Mouse (Mus musculus) thymus, postnatal 4 days (tissue): ENCODE data around the gene Fyn.

Experiments
- DNase-seq: peaks from one replicate; pipeline ENCODE4 v3.0.0; 2021

Fyn gene

DNA sequence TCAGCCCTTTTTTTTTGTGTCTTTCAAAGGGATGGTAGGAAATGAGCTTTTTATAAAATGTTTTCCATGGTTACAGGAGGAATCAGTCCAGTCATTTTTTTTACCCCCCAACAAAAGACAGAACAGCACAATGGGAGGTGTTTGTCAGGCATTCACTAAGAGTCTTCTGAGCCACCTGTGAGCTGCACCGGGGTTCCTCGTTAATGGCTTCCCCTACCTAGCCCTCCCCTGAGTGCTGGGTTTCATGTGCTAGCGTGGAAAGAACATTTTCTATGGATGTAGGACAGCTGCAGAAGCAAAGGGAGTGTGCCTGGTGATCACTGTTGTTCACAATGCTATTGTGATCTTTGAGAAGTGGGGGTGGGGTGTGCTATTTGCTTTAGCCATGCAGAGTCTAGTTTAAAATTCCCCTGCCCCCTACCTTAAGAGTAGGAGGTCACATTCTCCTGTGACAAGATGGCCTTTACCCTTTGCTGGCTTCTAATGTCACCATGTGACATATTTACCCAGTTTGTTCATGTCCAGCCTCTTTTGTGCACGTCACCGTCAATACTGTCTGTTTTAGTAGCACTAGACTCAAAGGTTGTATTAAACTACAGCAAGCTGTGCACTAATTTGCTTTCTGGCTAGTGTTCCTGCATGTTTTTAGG lies 11.2 kb downstream of the Fyn start:
- DNase-seq, result no peak

DNA sequence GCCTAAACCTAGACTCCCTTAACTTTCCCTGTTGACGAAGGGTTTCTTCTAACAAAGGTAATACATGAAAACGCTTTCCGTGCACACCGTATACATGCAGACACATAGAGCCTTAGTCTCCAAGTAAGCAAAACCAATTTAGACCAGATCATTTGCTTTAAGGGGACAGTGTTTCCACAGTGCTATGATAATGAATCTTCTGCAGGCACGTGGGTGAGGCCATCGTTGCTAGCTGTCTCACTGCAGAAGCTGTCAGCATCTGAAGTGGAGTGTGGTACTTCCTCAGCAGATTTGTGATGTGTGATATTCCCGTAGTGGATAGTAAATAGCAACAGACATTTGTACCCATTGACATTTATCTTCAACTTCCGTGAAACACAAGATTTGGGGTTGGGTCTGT lies 16.6 kb downstream of the Fyn start:
- DNase-seq, result no peak

DNA sequence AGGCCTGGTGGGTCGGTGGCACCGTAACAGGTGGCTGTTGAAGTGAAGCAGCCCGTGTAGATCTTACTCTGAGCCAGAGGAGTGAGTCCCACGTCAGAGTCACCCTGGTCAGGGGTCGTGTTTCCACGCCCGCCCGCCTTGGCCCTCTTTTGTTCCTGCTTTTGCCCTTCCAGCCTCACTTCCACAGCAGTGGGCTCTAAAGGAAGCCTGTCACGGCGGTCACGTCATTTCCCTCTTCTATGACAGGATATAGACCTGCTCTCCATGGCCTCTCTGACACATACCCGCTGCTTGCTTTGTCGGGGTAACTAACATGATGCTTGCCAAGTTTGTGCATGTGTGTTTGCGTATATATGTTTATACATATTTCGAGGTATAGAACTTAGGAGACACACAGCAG lies 17.5 kb downstream of the Fyn start:
- DNase-seq, result peak; percentile 24

DNA sequence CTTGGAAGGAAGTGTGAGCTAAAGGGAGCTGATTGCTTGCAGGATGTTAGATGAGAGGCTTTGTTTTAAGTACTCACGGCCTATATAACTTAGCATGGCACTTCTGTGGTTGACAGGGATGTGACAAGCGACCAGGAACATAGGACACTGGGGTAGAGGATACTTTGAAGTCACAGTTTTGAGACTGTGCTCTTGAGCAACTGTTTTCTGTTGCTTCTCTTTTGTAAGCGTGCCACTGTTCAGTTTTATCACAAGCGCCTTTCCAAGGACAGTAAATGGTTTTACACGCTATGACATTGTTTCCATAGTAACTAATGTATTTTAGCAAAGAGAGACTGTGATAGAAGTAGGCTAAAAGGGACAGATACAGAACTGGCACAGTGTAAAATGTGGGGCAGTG lies 18.4 kb downstream of the Fyn start:
- DNase-seq, result no peak

DNA sequence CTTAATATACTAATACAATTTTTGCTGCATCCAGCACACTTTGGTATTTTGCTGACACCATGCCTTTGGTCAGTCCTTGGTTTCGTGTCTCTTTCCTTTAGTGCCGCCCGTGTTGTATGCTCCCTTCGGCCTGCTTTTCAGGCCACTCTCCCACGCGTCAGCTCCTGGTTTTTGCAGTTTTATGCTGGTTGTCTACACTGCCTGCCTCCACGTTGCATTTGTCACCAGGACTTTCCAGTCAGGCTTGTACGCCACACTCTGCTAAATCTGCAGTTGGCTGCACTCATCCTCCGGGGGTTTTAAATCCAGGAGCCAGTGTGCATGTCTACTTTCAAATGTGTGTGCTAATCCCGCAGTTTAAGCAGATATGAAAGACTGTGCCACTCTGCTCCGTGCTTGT lies 18.9 kb downstream of the Fyn start:
- no peak for DNase-seq

DNA sequence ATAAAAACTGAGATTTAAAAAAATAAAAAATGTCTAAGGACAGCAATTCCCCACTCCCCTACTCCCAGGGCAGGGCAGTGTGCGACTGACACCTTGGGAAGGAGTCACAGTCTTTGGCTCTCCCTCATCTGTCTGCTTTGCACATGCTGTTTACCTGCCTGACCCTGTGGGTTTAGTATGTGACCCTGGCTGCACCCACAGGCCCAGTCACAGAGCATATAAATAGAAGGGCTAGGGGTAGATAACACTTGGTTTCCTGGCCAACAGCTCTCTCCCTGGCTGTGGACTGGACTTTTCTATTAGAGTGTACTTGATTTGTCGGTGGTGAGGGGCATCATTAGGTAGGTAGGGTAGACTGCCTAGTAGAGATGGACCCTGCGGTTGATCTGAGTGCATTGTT lies 19.5 kb downstream of the Fyn start:
- no peak for DNase-seq

DNA sequence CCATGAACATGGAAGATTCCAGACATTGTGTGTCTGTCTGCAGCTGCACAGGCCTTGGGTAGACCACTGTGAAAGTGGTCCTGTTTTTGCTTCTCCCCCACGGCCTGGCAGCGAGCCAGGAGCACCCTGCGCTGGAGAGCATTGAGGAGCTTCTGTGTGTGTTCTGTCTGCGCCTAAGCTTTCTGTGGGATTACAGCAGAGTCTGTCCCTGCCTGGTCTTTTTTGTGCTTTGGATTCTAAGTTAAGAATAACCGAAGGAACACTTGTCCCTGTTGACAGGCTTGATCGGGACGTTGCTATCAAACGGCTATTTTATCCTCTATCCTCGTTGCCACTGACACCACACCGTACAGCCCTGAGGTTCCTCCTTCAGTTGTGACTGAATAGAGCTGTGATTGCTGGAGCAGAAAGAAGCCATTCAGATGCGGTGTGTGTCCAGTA lies 20.8 kb downstream of the Fyn start:
- no peak for DNase-seq

DNA sequence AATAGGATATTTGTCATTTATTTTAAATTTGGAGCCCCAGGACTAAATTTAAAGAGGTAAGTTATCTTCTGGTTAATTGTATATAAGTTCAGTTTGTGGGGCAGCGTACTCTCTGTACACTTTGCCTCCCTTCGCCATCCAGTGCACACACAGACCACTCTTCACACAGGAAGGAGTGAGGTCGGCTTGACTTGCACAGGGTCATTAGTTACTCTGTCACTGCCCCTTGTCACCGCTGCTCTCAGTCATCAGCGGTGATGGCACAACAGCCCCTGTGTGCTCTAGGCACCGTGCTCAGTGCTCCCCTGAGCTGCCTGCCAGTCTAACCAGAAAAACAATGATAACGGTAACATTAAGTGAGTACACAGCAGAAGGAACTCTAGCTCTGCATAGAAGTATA lies 21.9 kb downstream of the Fyn start:
- no peak for DNase-seq

DNA sequence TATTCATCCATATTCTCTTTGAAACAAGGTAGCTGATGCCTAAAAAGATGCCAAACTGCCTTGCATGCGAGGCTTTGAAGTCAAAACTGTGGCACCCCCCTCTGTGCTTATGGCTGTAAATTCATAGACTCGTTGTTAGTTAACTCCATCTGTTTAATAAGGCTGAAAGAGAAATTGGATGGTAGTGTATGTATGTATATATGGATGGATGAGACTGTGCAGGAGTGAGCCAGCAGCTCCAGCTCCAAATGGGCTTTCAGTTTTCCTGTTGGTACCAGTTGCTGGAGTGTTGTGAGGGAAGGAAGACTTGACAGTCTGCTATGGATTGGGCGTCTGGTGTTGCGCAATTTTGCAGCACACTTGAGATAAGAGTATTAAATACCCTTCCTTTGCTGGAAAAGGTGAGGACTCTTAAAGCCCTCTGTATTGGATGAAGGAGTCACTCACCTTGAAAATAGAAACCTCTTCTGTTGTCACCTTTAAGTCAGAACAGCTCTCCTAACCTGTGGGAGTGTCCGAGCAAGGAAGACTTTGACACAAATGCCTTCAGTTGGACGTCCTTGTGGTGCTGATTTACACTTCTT lies 24.3 kb downstream of the Fyn start:
- DNase-seq, result no peak

DNA sequence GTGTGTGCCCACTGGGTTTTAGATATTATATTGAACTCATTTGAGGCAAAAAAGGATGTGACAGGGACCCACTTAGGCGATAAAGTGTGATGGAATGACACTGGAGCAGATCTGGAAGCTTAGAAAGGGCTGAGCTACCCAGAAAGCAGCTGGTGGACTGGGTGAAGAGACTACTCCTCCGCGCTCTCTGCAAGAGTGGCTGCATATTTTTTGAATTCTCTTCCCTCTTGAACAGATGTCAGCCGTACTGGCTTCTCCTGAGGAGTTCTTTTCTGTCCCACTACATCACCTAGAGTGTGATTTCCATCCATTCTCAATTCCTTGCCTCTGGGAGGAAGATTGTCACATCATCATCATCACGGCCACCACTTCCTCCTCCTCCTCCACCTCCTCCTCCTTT lies 26.9 kb downstream of the Fyn start:
- no peak for DNase-seq

DNA sequence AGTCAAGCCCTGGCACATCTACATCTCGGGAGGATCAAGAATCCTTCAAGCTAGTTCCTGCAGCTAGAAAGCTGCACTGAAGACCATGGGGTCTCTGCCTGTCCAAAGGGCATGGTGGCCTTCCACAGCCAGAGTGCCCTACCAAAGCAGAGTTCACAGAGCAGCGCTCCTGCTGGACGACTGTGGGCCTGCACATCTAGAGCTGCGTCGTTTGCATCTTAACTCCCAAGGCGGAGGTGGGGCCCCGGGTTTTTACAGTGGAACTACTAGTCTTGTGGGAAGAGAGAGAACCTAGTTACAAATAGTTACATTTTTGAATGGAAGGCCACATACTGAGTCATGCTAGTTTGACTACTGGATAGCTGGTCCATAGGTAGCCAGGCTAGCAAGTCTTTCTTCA lies 30.3 kb downstream of the Fyn start:
- no peak for DNase-seq

DNA sequence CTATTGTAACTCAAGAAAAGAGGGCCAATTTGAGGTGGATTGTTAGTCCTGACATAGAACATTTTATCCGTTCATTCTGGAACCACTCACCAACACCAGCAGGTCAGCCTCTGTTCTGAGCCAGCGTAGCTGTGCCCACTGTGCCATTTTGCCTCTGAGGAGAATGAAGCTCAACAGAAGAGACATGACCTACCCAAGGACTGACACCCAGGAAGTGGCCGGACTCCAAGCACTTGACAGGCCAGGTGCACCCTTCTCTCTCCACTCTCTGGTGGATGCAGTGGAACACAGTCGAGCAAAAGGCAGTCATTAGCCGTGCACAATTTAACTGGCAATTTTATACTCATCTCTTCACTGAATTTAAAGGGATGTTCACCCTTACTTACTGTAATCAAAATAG lies 31.5 kb downstream of the Fyn start:
- no peak for DNase-seq

DNA sequence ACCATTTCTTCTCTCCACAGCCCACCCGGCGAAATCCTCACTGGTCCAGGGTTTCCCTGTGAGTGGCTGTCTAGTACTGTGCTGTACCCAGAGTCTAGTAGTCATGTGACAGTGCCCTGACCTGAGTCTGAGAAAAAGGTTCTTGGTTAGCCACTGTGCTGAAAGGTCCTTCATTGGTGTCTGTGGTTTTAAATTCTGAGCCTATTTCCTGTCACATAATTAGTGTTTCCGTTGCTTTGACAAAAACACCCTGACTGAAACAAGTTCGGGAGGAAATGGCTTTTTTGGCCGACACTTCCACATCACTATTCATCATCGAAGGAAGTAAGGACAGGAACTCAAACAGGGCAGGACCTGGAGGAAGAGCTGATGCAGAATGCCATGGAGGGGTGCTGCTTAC lies 33.8 kb downstream of the Fyn start:
- no peak for DNase-seq

DNA sequence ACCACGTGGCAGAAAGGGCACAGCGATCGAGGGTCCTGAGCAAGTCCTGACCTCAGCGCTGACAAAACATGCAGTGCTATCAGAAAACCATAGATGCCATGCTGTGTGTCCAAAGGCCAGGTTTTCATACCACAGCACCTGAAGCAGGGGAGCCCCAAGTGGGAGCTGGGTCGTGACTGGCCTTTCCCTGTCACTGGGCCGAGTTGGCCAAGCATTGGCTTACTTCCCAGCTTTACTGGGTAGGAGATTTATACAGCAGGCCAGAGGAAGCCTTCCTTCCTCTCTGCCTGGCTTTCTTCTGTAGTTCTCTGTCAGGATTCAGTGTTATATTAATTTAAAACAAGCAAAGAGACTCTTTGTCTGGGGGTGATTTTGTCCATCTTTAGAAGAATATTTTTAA lies 35.1 kb downstream of the Fyn start:
- no peak for DNase-seq

DNA sequence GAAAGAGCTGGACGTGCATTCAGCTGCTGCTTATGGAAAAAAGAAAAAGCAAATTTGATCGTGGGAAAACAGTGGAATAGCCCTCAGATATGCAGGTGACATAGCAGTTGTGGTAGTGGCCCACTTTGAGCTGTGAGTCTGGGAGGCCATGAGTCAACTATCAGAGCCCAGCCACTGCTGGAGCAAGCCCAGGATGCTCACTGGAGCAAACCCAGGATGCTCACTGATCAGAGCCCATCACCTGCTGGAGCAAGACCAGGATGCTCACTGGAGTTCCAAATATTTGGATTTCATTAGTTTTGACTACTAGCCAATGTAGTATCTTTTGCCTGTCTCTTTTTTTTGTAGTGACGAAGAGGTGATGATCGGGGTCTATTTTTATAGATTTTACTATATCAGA lies 35.5 kb downstream of the Fyn start:
- DNase-seq, result no peak

DNA sequence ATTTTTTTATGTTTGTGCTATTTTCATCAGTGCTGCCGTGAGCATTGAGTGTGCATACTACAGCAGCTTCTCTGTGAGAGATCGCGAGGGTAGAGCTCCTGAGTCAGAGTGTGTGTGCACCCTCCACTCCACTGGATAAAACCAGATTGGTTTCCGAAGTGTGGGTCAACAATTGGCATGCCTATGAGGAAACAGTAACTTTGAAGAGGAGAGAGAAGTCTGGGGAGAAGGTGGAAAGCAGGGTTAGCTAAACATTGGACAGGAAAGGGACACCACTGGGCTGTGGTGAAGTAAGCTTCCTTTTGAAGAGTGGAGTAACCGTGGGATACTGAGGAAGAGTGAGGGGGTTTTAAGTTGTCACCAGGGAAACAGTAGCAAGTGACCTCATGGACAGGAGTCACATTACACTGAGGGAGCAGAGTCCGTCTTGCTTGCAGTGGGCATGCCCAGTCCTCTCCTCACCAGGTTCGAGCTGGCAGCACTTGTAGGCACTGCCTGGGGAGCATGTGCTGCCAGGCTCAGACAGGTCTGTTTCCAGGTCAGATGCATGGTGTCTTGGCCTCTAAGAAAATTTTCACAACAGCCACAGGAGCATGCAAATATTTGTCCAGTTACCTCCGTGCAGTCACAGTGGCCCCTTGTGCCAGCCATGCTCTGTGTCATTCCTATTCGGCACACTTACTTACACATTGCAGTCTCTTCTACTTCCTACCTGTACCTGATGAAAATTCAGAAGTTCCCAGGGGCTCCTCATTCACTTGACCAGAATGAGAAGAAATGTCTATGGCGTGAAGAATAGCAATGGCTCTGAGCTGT lies 37.5 kb downstream of the Fyn start:
- no peak for DNase-seq

DNA sequence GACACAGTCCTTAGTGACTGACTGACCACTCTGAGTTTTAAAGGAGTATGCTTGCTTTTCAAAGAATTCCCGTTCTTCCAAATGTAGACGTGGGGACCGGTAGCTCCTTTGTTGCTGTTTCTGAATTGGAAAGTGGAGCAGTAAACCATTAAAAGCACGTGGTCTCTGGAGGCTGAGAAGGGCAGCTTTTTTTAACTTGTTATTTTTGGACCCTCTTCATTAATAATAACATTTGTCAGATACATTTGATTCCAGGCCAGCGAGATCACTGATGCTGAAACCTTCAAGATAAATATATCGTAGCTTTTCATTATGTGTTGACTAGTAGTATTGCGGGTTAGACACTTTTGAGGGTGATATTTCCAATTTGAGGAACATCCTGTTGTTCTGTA lies 38.1 kb downstream of the Fyn start:
- no peak for DNase-seq

DNA sequence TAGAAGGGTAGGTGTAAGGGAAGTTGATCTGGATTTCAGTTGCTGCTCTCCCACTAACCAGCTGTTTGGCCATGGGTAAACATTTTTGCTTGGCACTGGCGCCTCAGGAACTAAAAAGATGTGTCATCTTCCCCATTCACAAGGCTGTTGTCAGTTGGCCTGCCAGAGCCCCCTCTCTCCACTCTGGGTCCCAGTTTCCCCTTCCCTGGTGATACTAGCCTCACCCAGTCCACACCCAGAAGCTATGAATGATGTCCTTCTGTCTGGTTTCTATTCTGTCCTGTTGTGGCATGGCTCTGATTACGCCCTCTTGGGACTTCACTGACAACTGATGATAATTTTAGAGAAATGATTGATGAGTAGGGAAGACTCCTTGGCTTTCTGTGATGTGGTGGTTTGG lies 38.9 kb downstream of the Fyn start:
- no peak for DNase-seq

DNA sequence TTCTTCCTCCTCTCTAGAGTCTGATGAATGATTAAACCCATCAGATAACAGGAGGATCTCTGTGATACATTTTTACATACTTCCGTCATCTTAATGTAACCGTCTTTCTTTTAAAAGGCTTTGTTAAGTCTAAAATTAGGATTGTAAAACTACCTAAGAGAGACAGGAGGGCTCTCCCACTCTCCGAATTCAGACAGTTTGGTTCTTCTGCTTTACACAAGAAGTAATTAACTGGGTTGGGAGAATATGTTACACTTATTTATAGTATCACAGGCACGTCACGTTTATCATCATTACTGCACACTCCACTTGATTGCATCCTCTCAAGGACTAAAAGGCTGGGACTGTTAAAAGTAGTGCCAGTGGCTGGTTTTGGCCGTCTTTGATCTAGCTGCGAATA lies 40.9 kb downstream of the Fyn start:
- no peak for DNase-seq

DNA sequence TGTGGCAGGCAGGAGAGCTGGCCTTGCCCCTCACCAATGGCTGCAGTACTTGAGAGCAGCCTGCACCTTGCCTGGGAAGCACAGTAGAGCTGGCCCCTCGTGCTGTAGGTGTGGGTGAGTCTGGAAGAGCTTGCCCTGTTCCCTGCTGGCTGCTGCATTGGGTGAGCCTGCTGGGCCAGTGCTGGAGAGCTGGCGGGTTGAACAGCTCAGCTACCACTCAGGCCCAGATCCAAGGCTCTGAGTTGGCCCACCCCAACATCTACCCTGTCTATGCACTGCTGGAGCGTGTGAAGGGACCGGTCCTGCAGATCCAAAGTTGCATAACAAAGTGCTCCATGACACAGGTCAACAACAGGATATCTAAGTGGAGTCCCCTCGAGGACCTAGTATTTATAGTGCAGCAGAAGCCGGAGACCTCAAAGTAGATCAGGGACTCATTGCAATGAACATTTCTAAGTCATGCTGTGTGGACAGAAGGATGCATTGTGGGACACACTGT lies 41.5 kb downstream of the Fyn start:
- no peak for DNase-seq

DNA sequence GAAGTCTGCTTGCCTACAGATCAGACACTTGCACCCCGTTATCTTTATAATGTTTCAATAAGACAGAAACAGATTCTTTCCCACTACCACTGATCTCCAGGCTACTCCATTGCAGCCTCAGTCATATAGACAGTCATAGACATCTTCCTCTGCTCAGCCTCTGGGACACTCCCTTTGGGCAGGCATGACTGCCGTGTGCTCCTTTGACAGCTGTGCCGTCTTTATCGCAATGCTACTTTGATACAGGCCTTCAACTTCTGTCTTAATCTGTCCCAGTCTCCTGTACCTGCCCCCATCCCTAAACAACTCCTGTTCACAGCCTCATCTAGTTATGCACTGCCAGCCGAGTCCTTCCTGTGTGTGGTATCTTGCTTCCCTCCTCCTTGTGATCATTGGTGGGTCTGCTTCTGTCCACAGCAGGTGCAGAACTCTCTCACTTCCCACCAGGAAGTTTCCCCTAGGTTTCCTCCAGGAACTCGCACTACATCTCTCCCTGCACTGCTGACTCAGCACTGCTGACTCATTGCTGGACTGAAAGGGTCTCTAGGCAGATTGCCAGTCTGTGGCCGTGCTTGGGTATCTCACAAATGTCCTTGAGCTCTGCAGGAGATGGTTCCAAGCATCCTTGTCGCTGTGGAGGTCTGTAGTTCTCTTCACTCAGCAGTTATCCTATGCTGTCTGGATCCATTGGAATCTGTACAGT lies 43.4 kb downstream of the Fyn start:
- DNase-seq, result no peak

DNA sequence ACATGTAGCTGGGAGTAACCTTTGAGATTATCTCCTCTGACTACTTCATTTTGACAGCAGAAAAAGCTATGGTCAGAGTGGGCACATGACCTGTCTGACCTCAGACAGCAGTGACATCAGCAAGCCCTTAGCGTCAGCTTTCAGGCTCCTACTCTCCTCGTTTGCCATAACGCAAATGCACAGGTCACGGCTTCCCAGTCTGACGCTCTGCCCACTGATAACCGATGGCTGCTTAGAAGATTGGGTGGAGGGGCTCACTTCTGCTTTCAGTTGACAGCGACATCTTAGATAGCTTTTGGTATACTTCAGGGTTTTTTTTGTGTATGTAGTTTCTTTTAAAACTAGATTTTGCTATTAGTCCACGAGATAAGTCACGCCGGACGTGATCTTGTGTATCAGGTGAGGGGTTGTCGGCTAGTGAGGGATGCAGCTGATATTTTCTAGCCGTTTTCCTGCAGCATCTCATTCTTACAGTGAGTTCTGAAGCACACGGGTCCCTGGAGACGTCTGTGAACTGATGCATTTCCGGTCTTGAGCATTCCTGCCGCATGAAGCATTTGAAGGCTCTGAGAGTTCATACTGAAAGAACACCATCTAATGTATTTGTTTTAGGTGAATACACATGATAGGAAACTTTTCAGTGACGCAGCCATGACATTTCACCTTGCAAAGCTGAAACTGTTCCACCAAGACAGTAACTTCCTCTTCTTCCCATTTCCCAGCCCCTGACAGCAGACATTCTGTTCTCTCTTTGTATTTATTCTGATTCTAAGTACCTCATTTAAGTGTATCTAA lies 44.4 kb downstream of the Fyn start:
- DNase-seq, result no peak

DNA sequence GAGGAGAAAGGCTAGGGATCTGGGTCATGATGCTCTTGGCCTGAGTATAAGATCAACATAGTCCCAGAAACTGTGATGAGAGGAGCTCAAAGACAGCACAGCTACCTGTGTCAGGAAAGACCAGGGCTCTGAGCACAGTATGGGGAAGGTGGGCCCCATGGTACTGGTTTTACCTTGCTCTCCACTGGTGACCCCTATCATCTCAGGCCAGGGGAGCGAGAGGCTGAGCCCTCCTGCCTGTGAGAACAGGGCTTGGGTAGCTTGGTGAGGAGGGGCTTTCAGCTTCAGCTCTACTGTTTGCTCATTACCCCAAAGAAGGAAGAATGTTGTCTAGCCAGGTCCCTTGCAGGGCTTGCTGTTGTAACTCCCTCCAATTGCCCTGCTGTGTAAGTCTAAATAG lies 45.4 kb downstream of the Fyn start:
- no peak for DNase-seq
